Mouse (Mus musculus): ENCODE data around the gene Pjvk.
"Not testable (repeated sequence)": the region's sequence is repeated elsewhere in the genome, so short reads cannot be mapped to it uniquely, and the experiment has no call there.

The Pjvk gene

GRCm38 (mm10) chr2:76647883-76648570, at the start of gene Pjvk, which contains the start of gene Prkra:
Gene Pjvk, plus strand, starts transcription at chr2:76648476.
Gene Prkra, minus strand, starts transcription at chr2:76648015.
- peak; percentile 99 for DNase-seq (ENCODE audit: low read depth, low spot score)

- no peak for DNase-seq (ENCODE audit: low read depth, low spot score)
Measured at GRCm38 (mm10) chr2:76599214-76599613, 49.1 kb upstream of the Pjvk start.

- no peak for DNase-seq (ENCODE audit: low read depth, low spot score)
Measured at GRCm38 (mm10) chr2:76602256-76602655, 46.0 kb upstream of the Pjvk start.

- DNase-seq (ENCODE audit: low read depth, low spot score): no peak
Measured at GRCm38 (mm10) chr2:76606704-76607103, 41.6 kb upstream of the Pjvk start.

DNA sequence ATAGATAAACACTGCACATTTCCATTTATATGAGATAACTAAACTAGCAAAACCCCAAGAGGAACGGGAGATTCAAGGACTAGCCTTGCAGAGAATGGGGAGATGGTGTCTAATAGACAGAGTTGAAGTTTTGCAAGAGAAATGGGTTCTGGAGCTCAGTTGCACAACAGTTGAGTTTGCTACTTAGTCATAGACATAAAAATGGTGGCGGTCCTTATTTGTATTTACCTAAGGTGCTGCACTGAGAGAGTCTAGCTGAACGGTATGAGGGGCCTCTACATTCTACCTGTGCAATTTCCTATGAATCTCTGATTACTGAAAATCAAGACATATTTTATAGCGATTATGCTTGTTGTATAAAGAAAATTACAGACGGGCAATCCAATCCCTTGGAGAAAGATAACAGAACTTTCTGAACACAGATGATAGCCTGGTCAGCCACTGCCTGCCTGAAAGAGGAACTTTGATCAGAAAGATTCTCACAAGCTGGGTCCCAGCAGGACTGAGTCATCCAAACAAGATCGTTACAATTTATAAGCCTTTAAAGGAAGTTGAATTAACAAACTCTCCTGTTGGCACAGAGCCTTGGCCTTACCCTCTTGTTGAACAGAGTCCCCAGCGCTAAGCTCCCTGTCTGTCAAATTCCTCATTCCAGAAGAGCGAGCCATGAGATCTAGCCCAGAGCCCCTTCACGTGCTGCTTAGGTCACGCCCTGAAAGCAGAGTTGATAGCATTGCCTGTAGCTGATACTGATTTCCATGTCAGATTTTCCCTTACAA, 37.8 kb upstream of the Pjvk start:
- no peak for DNase-seq (ENCODE audit: low read depth, low spot score)

GRCm38 (mm10) chr2:76611996-76612395, 36.3 kb upstream of the Pjvk start:
- DNase-seq (ENCODE audit: low read depth, low spot score): no peak

- DNase-seq (ENCODE audit: low read depth, low spot score): peak; percentile 38
Measured at GRCm38 (mm10) chr2:76618078-76618477, 30.2 kb upstream of the Pjvk start.

GRCm38 (mm10) chr2:76620188-76620587, 28.1 kb upstream of the Pjvk start:
- no peak for DNase-seq (ENCODE audit: low read depth, low spot score)

GRCm38 (mm10) chr2:76621724-76622123, 26.6 kb upstream of the Pjvk start:
- no peak for DNase-seq (ENCODE audit: low read depth, low spot score)

DNA sequence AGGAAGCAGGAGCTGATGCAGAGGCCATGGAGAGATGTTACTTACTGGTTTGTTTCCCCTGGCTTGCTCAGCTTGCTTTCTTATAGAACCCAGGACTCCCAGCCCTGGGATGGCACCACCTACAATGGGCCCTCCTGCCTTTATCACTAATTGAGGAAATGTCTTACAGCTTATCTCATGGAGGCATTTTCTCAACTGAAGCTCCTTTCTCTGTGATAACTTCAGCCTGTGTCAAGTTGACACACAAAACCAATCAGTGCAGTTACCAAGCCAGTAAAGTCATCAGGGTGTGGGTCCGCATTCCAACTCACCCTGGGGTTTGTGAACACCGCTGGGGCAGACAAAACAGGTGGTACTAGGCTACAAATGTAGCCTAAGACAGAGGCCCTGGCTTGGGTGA, 26.0 kb upstream of the Pjvk start:
- not testable (repeated sequence) for DNase-seq (ENCODE audit: low read depth, low spot score)

DNA sequence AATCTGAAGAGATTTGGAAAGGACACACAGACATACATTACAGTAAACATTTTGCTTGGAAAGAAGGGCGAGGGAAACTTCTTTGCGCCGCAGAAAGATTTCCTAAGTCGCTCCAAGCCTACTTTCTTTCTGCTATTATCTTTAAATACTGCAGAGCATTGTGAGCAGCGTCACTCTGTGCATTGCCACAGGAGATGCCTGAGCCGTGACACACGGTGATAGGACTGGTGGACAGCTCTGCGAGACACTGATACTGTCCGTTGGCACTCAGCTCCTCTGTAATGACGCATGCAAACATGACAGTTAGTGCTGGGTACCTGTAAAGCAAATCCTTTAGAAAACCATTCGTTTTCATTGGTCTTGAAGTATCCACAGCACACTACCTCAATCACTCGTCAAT, 18.0 kb upstream of the Pjvk start:
- DNase-seq (ENCODE audit: low read depth, low spot score): no peak

GRCm38 (mm10) chr2:76631600-76631999, 16.7 kb upstream of the Pjvk start:
- DNase-seq (ENCODE audit: low read depth, low spot score): no peak

DNA sequence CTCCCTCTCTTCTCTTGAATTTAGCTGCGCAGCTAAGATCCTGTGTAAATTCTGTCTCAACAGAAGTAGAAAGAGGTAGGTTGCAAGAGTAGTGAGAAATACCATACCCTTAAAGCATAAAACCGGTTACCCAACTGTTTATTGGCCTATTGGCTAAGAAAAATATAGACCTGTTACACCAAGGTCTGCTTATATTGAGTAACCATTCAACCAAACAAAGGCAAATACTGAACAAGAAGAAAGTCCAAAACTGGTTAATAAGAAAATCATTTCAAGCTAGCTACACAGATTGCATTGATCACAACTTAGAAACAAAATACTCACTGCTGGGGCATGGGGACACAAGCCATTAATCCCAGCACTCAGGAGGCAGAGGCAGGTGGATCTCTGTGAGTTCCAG, 8.6 kb upstream of the Pjvk start:
- DNase-seq (ENCODE audit: low read depth, low spot score): no peak

DNA sequence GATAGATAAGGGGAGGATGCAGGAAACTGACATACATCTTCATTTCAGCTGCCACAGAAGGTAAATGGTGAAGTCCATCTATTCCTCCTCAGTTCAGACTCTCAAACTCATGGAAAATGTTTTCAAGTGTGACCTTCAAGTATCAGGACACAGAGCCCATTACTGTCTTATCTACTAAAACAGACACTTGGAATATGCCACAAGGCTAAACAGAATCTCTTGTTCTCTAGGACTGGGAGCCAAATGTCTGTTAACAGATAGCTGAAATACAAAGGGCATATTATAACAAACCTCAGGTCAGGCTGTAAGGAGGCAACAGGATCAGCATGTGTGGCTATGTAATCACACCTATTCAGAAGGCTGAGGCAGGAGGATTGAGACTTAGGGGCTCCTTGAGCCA, 4.5 kb upstream of the Pjvk start:
- no peak for DNase-seq (ENCODE audit: low read depth, low spot score)

DNA sequence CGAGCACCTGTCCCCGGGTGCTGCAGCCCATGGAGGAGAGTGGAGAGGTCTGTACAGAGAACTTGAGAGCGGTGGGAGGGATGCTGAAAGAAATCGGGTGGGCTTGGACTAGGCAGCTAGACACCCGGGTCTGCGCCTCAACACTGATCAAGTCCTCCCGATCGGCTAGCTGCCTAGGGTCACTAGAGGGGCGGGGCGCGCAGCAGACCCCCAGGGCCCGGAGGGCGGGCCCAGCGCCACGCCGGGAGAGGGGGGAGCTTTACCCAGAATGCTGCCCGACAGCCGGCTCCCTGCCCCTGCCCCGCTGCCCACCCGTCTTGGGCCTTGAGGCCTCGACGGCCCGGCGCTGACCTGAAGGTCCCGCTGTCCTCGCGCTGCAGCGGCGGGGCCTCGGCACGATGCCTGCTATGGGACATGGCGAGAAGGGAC, 821 bp upstream of the Pjvk start:
- peak; percentile 32 for DNase-seq (ENCODE audit: low read depth, low spot score)

DNA sequence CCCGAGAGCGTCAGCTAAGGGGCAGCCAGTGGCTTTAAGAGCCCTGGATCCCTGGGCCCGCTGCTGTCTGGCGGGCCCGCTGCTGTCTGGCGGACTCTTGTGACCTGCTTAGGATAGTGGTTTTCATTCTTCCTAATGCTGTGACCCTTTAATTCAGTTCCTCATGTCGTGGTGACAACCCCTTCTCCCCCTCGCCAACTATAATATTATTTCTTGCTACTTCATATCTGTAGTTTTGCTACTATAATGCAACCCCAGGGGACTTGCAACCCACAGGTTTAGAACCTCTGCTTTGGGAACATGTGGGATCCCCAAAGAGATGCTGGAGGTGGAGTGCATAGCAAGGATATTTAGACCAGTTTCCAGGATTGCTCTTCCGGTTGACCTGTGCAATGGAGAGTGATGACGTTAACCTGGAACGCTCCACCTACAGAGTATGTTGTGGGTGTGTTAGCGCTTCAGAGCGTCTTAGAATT, 428 bp downstream of the Pjvk start:
- peak; percentile 41 for DNase-seq (ENCODE audit: low read depth, low spot score)

DNA sequence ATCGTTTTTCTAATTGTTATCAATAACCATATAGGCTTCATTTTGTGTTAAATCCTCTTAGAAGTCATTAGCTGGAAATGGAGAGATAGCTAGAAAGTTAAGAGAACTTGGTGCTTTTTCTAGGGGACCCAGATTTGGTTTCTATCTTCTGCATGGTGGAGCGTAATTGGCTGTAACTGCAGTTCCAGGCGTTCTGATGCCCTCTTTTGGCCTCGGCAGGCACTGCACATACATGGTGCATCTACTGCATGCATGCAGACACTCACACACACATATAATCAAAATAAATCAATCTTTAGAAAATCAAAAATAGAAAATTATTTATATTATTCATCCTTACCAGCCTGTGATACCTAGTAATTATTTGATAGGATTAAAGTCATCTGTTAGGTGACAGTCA, 4.8 kb downstream of the Pjvk start:
- peak; percentile 46 for DNase-seq (ENCODE audit: low read depth, low spot score)

DNA sequence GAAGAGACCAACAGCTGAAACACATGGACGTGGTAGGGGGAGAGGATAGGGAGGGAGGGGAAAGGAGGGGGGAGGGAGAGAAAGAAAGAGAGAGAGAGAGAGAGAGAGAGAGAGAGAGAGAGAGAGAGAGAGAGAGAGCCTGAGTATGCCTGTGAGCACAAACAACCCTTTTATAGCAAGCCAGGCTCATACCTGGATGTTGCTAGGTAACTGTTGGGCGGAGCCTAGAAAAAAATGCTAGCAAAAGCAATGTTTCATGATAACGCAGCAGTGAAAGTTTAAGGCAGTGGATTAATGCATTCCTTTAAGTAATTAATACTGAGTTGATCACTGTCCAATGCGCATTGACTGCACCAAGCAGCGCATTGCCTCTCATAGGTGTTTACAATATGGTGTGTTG, 6.4 kb downstream of the Pjvk start:
- DNase-seq (ENCODE audit: low read depth, low spot score): no peak

DNA sequence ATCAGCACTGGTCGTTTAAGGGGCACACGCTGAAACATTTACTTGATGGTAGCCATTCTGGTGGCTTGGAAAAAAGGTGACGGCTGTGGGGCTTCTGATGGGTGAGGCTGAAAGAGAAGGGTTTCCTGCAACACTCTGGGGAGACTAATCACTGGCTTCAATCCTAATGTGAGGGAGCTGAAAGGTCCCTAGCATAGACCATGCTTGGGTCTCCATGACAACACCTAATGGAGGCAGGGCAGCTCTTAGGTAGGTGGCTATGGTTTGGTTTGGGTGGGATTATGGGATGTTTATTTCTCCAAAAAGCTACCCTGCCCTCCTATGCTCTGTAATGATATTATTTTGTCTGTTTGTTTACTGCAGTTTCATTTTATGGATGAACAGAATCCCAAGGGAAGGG, 7.2 kb downstream of the Pjvk start:
- DNase-seq (ENCODE audit: low read depth, low spot score): no peak

DNA sequence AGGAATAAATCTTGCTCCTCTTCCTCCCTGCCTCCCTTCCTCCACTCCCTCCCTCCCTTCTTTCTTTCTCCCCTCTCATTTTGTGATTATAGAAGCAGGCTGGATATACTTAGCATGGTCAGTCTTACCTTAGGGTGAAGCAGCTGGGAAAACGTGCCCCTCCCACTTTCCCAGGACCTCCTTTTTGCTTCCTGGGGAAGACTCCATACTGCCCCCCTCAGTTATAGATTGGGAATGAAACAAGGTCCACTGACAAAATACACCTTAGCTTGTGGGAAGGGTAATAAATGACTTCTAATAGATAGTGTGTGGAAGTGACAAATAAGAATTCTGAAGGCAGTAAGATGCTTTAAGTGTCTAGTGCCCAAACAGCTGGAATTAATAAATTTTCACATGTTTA, 7.7 kb downstream of the Pjvk start:
- peak; percentile 69 for DNase-seq (ENCODE audit: low read depth, low spot score)

DNA sequence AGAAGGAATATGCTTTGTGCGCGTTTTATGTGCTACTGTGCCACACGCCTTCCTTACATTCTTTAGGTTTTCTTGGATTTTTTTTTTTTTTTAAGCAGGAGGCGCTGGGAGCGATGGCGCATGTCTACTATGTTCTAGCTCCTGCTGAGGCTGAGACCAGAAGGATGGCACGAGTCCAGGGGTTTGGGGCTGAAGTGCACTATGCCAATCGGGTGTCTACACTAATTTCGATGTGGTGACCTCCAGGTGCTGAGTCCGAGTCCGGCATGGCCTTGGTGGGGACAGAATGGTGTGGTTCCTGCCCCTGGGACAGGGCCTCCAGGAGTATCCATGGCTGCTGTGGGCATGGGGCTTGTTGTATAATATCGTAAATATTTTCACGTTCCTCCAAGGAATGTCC, 10.3 kb downstream of the Pjvk start:
- DNase-seq (ENCODE audit: low read depth, low spot score): no peak

GRCm38 (mm10) chr2:76659419-76659818, 11.1 kb downstream of the Pjvk start:
- no peak for DNase-seq (ENCODE audit: low read depth, low spot score)

DNA sequence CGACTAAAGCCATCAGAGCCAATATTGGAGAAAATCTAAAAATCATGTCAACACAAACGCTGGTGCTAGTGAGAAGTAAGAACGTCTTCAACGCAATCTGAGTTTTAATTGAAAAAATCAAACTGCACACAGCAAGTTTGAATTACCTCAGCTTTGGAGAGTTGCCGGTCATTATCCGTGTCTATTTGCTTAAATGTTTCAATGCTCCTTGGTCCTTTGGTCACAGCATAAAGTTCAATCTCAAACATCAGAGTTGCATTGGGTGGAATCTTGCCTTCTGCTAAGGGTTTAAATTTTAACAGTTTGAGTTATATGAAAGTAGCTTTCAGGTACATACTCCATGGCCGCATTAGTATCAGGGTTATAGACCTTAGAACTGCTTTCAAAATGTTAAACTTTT, 17.3 kb downstream of the Pjvk start:
- no peak for DNase-seq (ENCODE audit: low read depth, low spot score)

All from ZHBTc4 (cell line).